Mouse (Mus musculus) liver, embryonic 14.5 days (tissue): ENCODE measurements around the gene Dync1li1.

Experiments
- CTCF ChIP-seq: IDR thresholded peaks from 2 replicates; pipeline ENCODE4 v1.5.1; 2016; ENCODE audit warnings: antibody characterized with exemption, low read depth, control low read depth
- EP300 ChIP-seq: IDR thresholded peaks from 2 replicates; pipeline ENCODE4 v1.6.1; 2016; ENCODE audit warnings: antibody characterized with exemption, low read depth

- no peak for TF ChIP-seq EP300
- TF ChIP-seq CTCF: no peak
These were observed 951 bp upstream of the Dync1li1 start for GRCm38 (mm10) chr9:114687639-114688038.
